Mouse (Mus musculus): ENCODE measurements around the gene Slc25a26. TPM values are rescaled to one million over a fixed set of nuclear protein-coding genes. Genes with fewer than 3 reads are reported as not detected.

Gene Slc25a26
- polyA plus RNA-seq, 1 experiment from 2014 or later, result 6.9 TPM

DNA sequence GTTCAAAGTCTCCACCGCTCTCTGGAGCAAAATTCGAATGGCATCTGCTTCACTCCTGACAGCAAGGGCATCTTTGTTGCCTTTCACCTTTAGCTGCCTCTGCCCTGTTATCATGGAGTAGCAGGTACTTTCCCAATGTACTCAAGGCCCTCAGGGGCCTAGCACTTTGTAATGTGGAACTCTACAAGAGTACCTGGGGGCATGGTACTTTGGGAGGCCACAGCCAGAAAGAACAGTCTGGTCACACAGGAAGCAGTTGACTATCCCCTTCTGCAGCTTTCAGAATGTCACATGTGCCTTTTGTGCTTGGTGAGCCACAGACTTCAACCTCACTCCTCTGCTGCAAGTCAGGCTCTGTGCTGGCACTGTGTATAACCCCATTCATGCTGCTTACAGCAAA is 65.6 kb downstream of the Slc25a26 start:
- WGBS, result 90% methylated on average over 2 of the region's 2 CpGs
- Histone ChIP-seq H3K27ac (ENCODE audit: low read depth, low read length) (no peak overlapping the region), H3K36me3 (ENCODE audit: control insufficient read depth, insufficient read depth, low read length) (no peaks in the 10 kb centered on the region), H3K4me2 (ENCODE audit: low read depth, low read length) (no peak overlapping the region), H3K27me3 (ENCODE audit: control insufficient read depth, insufficient read depth, low read length) (no peaks in the 10 kb centered on the region), H3K9me3 (ENCODE audit: control insufficient read depth, low read length) (no peaks in the 10 kb centered on the region), H3K9ac (replicated peaks; ENCODE audit: low read depth, low read length) (no peak overlapping the region), H3K4me3 (ENCODE audit: low read depth, low read length) (no peak overlapping the region), H3K4me1 (ENCODE audit: control insufficient read depth, insufficient read depth, low read length) (no peaks in the 10 kb centered on the region)
- ATAC-seq (ENCODE audit: low read depth), result no peak

GRCm38 (mm10) chr6:94568040-94568439 is 67.9 kb downstream of the Slc25a26 start:
- ATAC-seq (ENCODE audit: low read depth), result no peak
- no peak overlapping the region for H3K27ac ChIP-seq (ENCODE audit: low read depth, low read length)
- no peaks in the 10 kb centered on the region for H3K4me1 ChIP-seq (ENCODE audit: control insufficient read depth, insufficient read depth, low read length)
- H3K36me3 ChIP-seq (ENCODE audit: control insufficient read depth, insufficient read depth, low read length), result no peaks in the 10 kb centered on the region
- 91% methylated on average over 2 of the region's 2 CpGs for WGBS
- no peak overlapping the region for H3K4me3 ChIP-seq (ENCODE audit: low read depth, low read length)
- no peaks in the 10 kb centered on the region for H3K9me3 ChIP-seq (ENCODE audit: control insufficient read depth, low read length)
- no peak overlapping the region for H3K4me2 ChIP-seq (ENCODE audit: low read depth, low read length)
- H3K9ac ChIP-seq (replicated peaks; ENCODE audit: low read depth, low read length), result no peak overlapping the region
- no peaks in the 10 kb centered on the region for H3K27me3 ChIP-seq (ENCODE audit: control insufficient read depth, insufficient read depth, low read length)

DNA sequence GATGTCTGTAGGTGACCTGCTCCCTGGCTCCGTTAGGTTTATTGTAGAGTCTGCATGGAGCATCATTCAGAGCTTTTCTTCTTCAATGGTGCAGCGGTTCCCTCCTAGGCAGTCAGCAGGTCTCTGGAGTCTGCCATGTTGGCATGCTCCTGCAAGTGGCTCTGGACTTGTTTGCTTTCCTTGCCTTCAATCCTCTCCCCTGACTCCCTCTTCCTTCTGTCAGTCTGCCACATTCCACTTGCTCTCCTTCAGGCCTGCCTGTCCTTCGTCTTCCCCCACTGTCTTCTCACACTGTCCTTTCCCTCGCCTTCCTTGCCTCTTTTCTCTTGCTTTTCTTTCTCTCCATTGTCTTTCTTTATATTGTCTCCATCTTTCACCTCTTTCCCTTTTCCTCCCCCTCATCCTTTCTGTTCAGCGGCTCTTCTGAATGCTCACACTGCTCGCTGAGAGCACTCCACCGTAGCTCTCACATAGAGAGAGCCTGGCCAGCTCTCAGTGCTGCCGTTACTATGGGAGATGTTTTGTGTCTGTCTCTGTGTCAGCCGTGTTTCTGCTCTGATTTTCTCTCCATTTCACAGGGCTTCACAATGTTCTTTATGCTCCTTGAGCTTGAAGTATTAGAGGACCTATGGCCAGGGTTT is 75.5 kb downstream of the Slc25a26 start:
- H3K4me2 ChIP-seq (ENCODE audit: low read depth, low read length), result no peak overlapping the region
- peaks cover 5% of the 10 kb centered on the region; the same call in 1 of the 2 replicates for H3K4me1 ChIP-seq (ENCODE audit: control insufficient read depth, insufficient read depth, low read length)
- no peak; the same call in 1 of the 2 replicates for ATAC-seq (ENCODE audit: low read depth)
- H3K27me3 ChIP-seq (ENCODE audit: control insufficient read depth, insufficient read depth, low read length), result no peaks in the 10 kb centered on the region
- H3K36me3 ChIP-seq (ENCODE audit: control insufficient read depth, insufficient read depth, low read length), result no peaks in the 10 kb centered on the region
- H3K9me3 ChIP-seq (ENCODE audit: control insufficient read depth, low read length), result no peaks in the 10 kb centered on the region
- H3K4me3 ChIP-seq (ENCODE audit: low read depth, low read length), result no peak overlapping the region
- 27% methylated on average over 9 of the region's 9 CpGs for WGBS
- H3K9ac ChIP-seq (replicated peaks; ENCODE audit: low read depth, low read length), result no peak overlapping the region
- peak overlapping the region; percentile 48; the same call in 1 of the 2 replicates for H3K27ac ChIP-seq (ENCODE audit: low read depth, low read length)

DNA sequence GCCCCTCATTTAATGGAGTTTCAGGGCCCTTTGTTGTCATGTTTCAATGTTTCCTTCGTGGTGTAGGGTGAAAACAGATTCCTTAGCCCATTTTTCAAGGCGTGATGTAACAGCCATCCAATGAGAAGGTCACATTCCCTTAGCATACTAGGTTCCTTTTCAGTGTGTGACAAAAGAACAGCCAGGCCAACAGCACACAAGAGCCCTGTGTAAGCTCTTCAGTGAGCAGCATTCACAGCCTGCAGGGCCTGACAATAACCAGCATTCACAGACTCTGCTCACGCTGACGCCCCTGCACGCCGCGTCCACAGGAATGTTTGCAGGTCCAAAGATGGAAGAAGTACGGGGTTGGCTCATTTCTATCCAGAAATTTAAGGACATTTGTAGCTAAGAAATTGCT is 77.9 kb downstream of the Slc25a26 start:
- Histone ChIP-seq H3K9ac (replicated peaks; ENCODE audit: low read depth, low read length) (no peak overlapping the region), H3K4me2 (ENCODE audit: low read depth, low read length) (no peak overlapping the region), H3K27me3 (ENCODE audit: control insufficient read depth, insufficient read depth, low read length) (no peaks in the 10 kb centered on the region), H3K36me3 (ENCODE audit: control insufficient read depth, insufficient read depth, low read length) (no peaks in the 10 kb centered on the region), H3K4me3 (ENCODE audit: low read depth, low read length) (no peak overlapping the region), H3K9me3 (ENCODE audit: control insufficient read depth, low read length) (no peaks in the 10 kb centered on the region), H3K27ac (ENCODE audit: low read depth, low read length) (0 out of 2 replicates have a peak overlapping the region, but pooled peaks have one; percentile 16), H3K4me1 (ENCODE audit: control insufficient read depth, insufficient read depth, low read length) (peaks cover 5% of the 10 kb centered on the region; the same call in 1 of the 2 replicates)
- 12% methylated on average over 8 of the region's 8 CpGs for WGBS
- ATAC-seq (ENCODE audit: low read depth), result peak; percentile 85

DNA sequence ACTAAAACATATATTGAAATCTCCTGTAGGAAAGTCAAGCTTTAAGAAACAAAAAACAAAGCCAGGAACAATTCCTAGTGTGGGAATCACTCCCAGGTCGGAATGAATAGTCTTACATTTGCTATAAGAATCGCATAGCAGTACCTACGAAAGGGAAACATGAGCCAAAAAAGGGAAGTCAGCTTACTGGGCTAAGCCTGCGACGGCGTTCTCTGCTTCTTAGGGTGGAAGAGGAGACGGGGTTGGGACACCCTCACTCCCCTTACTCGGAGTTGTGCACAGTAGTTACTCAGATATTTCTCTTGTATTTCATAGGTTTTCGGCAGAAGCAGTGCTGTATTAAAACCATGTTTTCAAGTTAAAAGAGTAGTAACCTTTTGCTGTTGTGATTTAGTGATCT is 81.9 kb downstream of the Slc25a26 start:
- no peak for ATAC-seq (ENCODE audit: low read depth)

GRCm38 (mm10) chr6:94584147-94584695 is 84.1 kb downstream of the Slc25a26 start:
- 93% methylated on average over 9 of the region's 9 CpGs for WGBS

More for the DNA sequence above, 81.9 kb downstream of the Slc25a26 start:
- Histone ChIP-seq H3K36me3 (ENCODE audit: control insufficient read depth, insufficient read depth, low read length) (no peaks in the 10 kb centered on the region), H3K27ac (ENCODE audit: low read depth, low read length) (no peak overlapping the region), H3K9ac (replicated peaks; ENCODE audit: low read depth, low read length) (no peak overlapping the region), H3K4me2 (ENCODE audit: low read depth, low read length) (no peak overlapping the region), H3K27me3 (ENCODE audit: control insufficient read depth, insufficient read depth, low read length) (no peaks in the 10 kb centered on the region), H3K4me3 (ENCODE audit: low read depth, low read length) (no peak overlapping the region), H3K4me1 (ENCODE audit: control insufficient read depth, insufficient read depth, low read length) (no peaks in the 10 kb centered on the region), H3K9me3 (ENCODE audit: control insufficient read depth, low read length) (no peaks in the 10 kb centered on the region)
- WGBS, result 95% methylated on average over 9 of the region's 9 CpGs

DNA sequence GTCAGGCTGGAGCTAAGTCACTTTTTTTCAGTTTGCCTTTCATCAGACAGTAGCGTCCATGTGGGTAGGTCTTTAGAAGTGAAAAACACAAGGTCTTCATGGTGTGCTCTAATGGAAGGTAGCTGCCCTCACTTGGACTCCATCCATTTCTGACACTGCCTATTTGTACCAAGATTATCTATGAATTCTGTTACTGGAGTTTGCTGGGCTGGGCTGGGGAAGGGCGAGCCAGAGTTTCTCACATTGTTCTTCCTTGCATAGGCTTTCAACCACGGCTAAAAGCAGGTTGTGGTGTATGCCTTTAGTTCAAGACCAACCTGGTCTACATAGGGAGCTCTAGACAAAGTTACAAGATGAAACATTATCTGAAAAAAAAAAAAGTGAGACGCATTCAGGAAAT is 84.8 kb downstream of the Slc25a26 start:
- no peaks in the 10 kb centered on the region for H3K4me1 ChIP-seq (ENCODE audit: control insufficient read depth, insufficient read depth, low read length)
- H3K27ac ChIP-seq (ENCODE audit: low read depth, low read length), result no peak overlapping the region
- H3K4me3 ChIP-seq (ENCODE audit: low read depth, low read length), result no peak overlapping the region
- no peak for ATAC-seq (ENCODE audit: low read depth)
- WGBS, result 90% methylated on average over 4 of the region's 4 CpGs
- no peak overlapping the region for H3K9ac ChIP-seq (replicated peaks; ENCODE audit: low read depth, low read length)
- H3K27me3 ChIP-seq (ENCODE audit: control insufficient read depth, insufficient read depth, low read length), result no peaks in the 10 kb centered on the region
- H3K36me3 ChIP-seq (ENCODE audit: control insufficient read depth, insufficient read depth, low read length), result no peaks in the 10 kb centered on the region
- H3K9me3 ChIP-seq (ENCODE audit: control insufficient read depth, low read length), result no peaks in the 10 kb centered on the region
- H3K4me2 ChIP-seq (ENCODE audit: low read depth, low read length), result no peak overlapping the region

More at GRCm38 (mm10) chr6:94584147-94584695, 84.1 kb downstream of the Slc25a26 start:
- Histone ChIP-seq H3K27me3 (ENCODE audit: control insufficient read depth, insufficient read depth, low read length) (no peaks in the 10 kb centered on the region), H3K4me3 (ENCODE audit: low read depth, low read length) (no peak overlapping the region), H3K9me3 (ENCODE audit: control insufficient read depth, low read length) (no peaks in the 10 kb centered on the region), H3K4me2 (ENCODE audit: low read depth, low read length) (no peak overlapping the region), H3K4me1 (ENCODE audit: control insufficient read depth, insufficient read depth, low read length) (no peaks in the 10 kb centered on the region), H3K36me3 (ENCODE audit: control insufficient read depth, insufficient read depth, low read length) (no peaks in the 10 kb centered on the region), H3K27ac (ENCODE audit: low read depth, low read length) (no peak overlapping the region), H3K9ac (replicated peaks; ENCODE audit: low read depth, low read length) (no peak overlapping the region)
- ATAC-seq (ENCODE audit: low read depth), result no peak

- H3K9me3 ChIP-seq (ENCODE audit: control insufficient read depth, low read length), result no peaks in the 10 kb centered on the region
- no peak overlapping the region for H3K4me3 ChIP-seq (ENCODE audit: low read depth, low read length)
- no peak overlapping the region for H3K27ac ChIP-seq (ENCODE audit: low read depth, low read length)
- WGBS, result 79% methylated on average over 4 of the region's 4 CpGs
- peaks cover 6% of the 10 kb centered on the region; the same call in 1 of the 2 replicates for H3K4me1 ChIP-seq (ENCODE audit: control insufficient read depth, insufficient read depth, low read length)
- no peak overlapping the region for H3K4me2 ChIP-seq (ENCODE audit: low read depth, low read length)
- no peak for ATAC-seq (ENCODE audit: low read depth)
- no peaks in the 10 kb centered on the region for H3K36me3 ChIP-seq (ENCODE audit: control insufficient read depth, insufficient read depth, low read length)
- H3K9ac ChIP-seq (replicated peaks; ENCODE audit: low read depth, low read length), result no peak overlapping the region
- no peaks in the 10 kb centered on the region for H3K27me3 ChIP-seq (ENCODE audit: control insufficient read depth, insufficient read depth, low read length)
These were observed 88.2 kb downstream of the Slc25a26 start for GRCm38 (mm10) chr6:94588365-94588764.

GRCm38 (mm10) chr6:94592243-94592642 is 92.1 kb downstream of the Slc25a26 start:
- H3K4me1 ChIP-seq (ENCODE audit: control insufficient read depth, insufficient read depth, low read length), result peaks cover 6% of the 10 kb centered on the region; the same call in 1 of the 2 replicates
- no peak overlapping the region for H3K9ac ChIP-seq (replicated peaks; ENCODE audit: low read depth, low read length)
- no peaks in the 10 kb centered on the region for H3K36me3 ChIP-seq (ENCODE audit: control insufficient read depth, insufficient read depth, low read length)
- ATAC-seq (ENCODE audit: low read depth), result no peak
- WGBS, result 25% methylated on average over 8 of the region's 8 CpGs
- H3K27ac ChIP-seq (ENCODE audit: low read depth, low read length), result no peak overlapping the region
- H3K27me3 ChIP-seq (ENCODE audit: control insufficient read depth, insufficient read depth, low read length), result no peaks in the 10 kb centered on the region
- H3K9me3 ChIP-seq (ENCODE audit: control insufficient read depth, low read length), result no peaks in the 10 kb centered on the region
- no peak overlapping the region for H3K4me3 ChIP-seq (ENCODE audit: low read depth, low read length)
- no peak overlapping the region for H3K4me2 ChIP-seq (ENCODE audit: low read depth, low read length)
